Mouse (Mus musculus) mouse trophoblast stem cell (cell line): ENCODE measurements around the gene Siglece.

ENCODE experiments used
- in situ Hi-C, 2 experiments: fragments of 300-500 bp; cut with MseI, MboI; formaldehyde crosslinking; loops; 2 replicates in 1 of 2; 3 replicates in 1 of 2; pipeline ENCODE4 v1.15.1; 2025

Gene Siglece

GRCm38 (mm10) chr7:43625794-43626422 lies 34.1 kb downstream of the Siglece start:
- in situ Hi-C loops, result no loop called here

GRCm38 (mm10) chr7:43625065-43625464 lies 34.9 kb downstream of the Siglece start:
- in situ Hi-C loops, result no loop called here

- in situ Hi-C loops, result no loop called here
Observed at GRCm38 (mm10) chr7:43623819-43624218, 36.1 kb downstream of the Siglece start.

GRCm38 (mm10) chr7:43622927-43623326 lies 37.0 kb downstream of the Siglece start:
- in situ Hi-C loops, result no loop called here

GRCm38 (mm10) chr7:43613816-43614551 lies 46.0 kb downstream of the Siglece start:
- in situ Hi-C loops, result no loop called here

GRCm38 (mm10) chr7:43608316-43608824 lies 51.6 kb downstream of the Siglece start:
- in situ Hi-C loops, result no loop called here

- in situ Hi-C loops, result no loop called here
Observed at GRCm38 (mm10) chr7:43607743-43608287, 52.1 kb downstream of the Siglece start.

- in situ Hi-C loops, result no loop called here
Observed at GRCm38 (mm10) chr7:43606896-43607742, 52.8 kb downstream of the Siglece start, which contains the start of gene Zfp819. Gene Zfp819 (plus strand): TSS chr7:43607169.

GRCm38 (mm10) chr7:43601884-43602283 lies 58.1 kb downstream of the Siglece start:
- in situ Hi-C loops, result no loop called here
